Mouse (Mus musculus): ENCODE results near the gene Cnn2. TPM values are rescaled to one million over a fixed set of nuclear protein-coding genes. Genes with fewer than 3 reads are reported as not detected.
"Not testable (repeated sequence)": the region's sequence is repeated elsewhere in the genome, so short reads cannot be mapped to it uniquely, and the experiment has no call there.

Gene Cnn2
- polyA plus RNA-seq, 1 experiment, result 173 TPM

GRCm38 (mm10) chr10:80041409-80042060 is 53.2 kb downstream of the Cnn2 start:
- DNase-seq (ENCODE audit: low spot score), result not testable (repeated sequence)

DNA sequence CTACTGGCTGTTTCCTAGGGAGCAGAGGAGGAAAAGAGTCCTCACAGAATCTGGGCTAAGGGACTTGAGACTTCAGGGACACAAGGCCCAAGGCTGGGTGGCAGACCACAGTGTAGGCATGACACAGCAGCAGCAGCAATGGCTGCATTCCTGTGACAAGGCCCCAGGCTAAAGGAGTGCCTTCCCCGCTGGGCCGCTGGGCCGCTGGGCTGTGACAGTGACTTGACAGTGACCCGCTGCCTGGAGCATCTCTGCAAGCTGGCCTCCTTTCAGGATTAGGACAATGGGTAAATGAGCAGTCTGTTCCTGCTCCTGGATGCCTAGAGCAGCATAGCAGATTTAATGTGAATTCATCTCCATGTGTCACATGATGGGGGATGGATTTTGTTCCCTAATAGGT is 55.7 kb downstream of the Cnn2 start:
- DNase-seq (ENCODE audit: low spot score), result no peak

- DNase-seq (ENCODE audit: low spot score), result not testable (repeated sequence)
Observed at GRCm38 (mm10) chr10:80045364-80045763, 57.0 kb downstream of the Cnn2 start.

Other genes with a start within 250 kb of the Cnn2 start
- gene Polrmt, start 242.0 kb upstream of the Cnn2 start, polyA plus RNA-seq (2012; rRNA removed), result 28.5 and 31.7 TPM in 2 replicates
- 0.04 and 0.06 TPM in 2 replicates for gene Fgf22, start 233.5 kb upstream of the Cnn2 start, polyA plus RNA-seq (2012; rRNA removed)
- gene Rnf126, start 221.6 kb upstream of the Cnn2 start, polyA plus RNA-seq (2012; rRNA removed), result 54.5 and 59.4 TPM in 2 replicates
- gene Fstl3, start 211.3 kb upstream of the Cnn2 start, polyA plus RNA-seq (2012; rRNA removed), result 41.4 and 44.3 TPM in 2 replicates
- gene Prss57, start 197.6 kb upstream of the Cnn2 start, polyA plus RNA-seq (2012; rRNA removed), result 0.47 and 0.49 TPM in 2 replicates
- gene Palm, start 195.0 kb upstream of the Cnn2 start, polyA plus RNA-seq (2012; rRNA removed), result 52.6 and 77.5 TPM in 2 replicates
- gene Misp, start 167.6 kb upstream of the Cnn2 start, polyA plus RNA-seq (2012; rRNA removed), result 0.66 and 0.92 TPM in 2 replicates
- gene Ptbp1, start 134.2 kb upstream of the Cnn2 start, polyA plus RNA-seq (2012; rRNA removed), result 140 and 166 TPM in 2 replicates
- gene Prtn3, start 114.1 kb upstream of the Cnn2 start, polyA plus RNA-seq (2012; rRNA removed), result 0.62 and 1.0 TPM in 2 replicates
- 1.8 TPM in 2 replicates for gene Plppr3, start 114.0 kb upstream of the Cnn2 start, polyA plus RNA-seq (2012; rRNA removed)
- gene Elane, start 102.3 kb upstream of the Cnn2 start, polyA plus RNA-seq (2012; rRNA removed), result 0.19 TPM in 1 of 2 replicates, not detected in the other
- gene Cfd, start 97.7 kb upstream of the Cnn2 start, polyA plus RNA-seq (2012; rRNA removed), result 564 and 1,194 TPM in 2 replicates
- gene Med16, start 79.7 kb upstream of the Cnn2 start, polyA plus RNA-seq (2012; rRNA removed), result 31.7 and 40.9 TPM in 2 replicates
- not detected in 2 replicates for gene Gm26602, start 77.7 kb upstream of the Cnn2 start, polyA plus RNA-seq (2012; rRNA removed)
- 5.5 and 5.7 TPM in 2 replicates for gene Kiss1r, start 71.6 kb upstream of the Cnn2 start, polyA plus RNA-seq (2012; rRNA removed)
- 140 and 147 TPM in 2 replicates for gene R3hdm4, start 67.4 kb upstream of the Cnn2 start, polyA plus RNA-seq (2012; rRNA removed)
- gene Arid3a, start 61.5 kb upstream of the Cnn2 start, polyA plus RNA-seq (2012; rRNA removed), result 3.8 and 4.1 TPM in 2 replicates
- 23.5 and 25.0 TPM in 2 replicates for gene Wdr18, start 28.4 kb upstream of the Cnn2 start, polyA plus RNA-seq (2012; rRNA removed)
- 0.04 TPM in 1 of 2 replicates, not detected in the other for gene Grin3b, start 17.9 kb upstream of the Cnn2 start, polyA plus RNA-seq (2012; rRNA removed)
- gene Tmem259, start 4.3 kb upstream of the Cnn2 start, polyA plus RNA-seq (2012; rRNA removed), result 135 and 159 TPM in 2 replicates
- 7.5 and 9.2 TPM in 2 replicates for gene Abca7, start 7.9 kb downstream of the Cnn2 start, polyA plus RNA-seq (2012; rRNA removed)
- 18.9 and 23.0 TPM in 2 replicates for gene Arhgap45, start 28.1 kb downstream of the Cnn2 start, polyA plus RNA-seq (2012; rRNA removed)
- 141 and 178 TPM in 2 replicates for gene Polr2e, start 51.2 kb downstream of the Cnn2 start, polyA plus RNA-seq (2012; rRNA removed)
- 524 and 620 TPM in 2 replicates for gene Gpx4, start 58.6 kb downstream of the Cnn2 start, polyA plus RNA-seq (2012; rRNA removed)
- gene Sbno2, start 117.0 kb downstream of the Cnn2 start, polyA plus RNA-seq (2012; rRNA removed), result 34.0 and 35.4 TPM in 2 replicates
- 77.3 and 89.9 TPM in 2 replicates for gene Stk11, start 127.2 kb downstream of the Cnn2 start, polyA plus RNA-seq (2012; rRNA removed)
- 367 and 372 TPM in 2 replicates for gene Atp5d, start 150.0 kb downstream of the Cnn2 start, polyA plus RNA-seq (2012; rRNA removed)
- gene Cbarp, start 152.3 kb downstream of the Cnn2 start, polyA plus RNA-seq (2012; rRNA removed), result 9.2 and 12.2 TPM in 2 replicates
- gene Midn, start 159.7 kb downstream of the Cnn2 start, polyA plus RNA-seq (2012; rRNA removed), result 21.2 and 30.5 TPM in 2 replicates
- 249 and 276 TPM in 2 replicates for gene Cirbp, start 177.4 kb downstream of the Cnn2 start, polyA plus RNA-seq (2012; rRNA removed)
- 18.4 and 21.5 TPM in 2 replicates for gene 1600002K03Rik, start 184.4 kb downstream of the Cnn2 start, polyA plus RNA-seq (2012; rRNA removed)
- 3.0 and 3.3 TPM in 2 replicates for gene Efna2, start 190.9 kb downstream of the Cnn2 start, polyA plus RNA-seq (2012; rRNA removed)
- 36.1 and 37.8 TPM in 2 replicates for gene Mum1, start 237.8 kb downstream of the Cnn2 start, polyA plus RNA-seq (2012; rRNA removed)